Mouse (Mus musculus) forebrain, embryonic 14.5 days (tissue): ENCODE measurements around the gene Trim43c. TPM values are rescaled to one million over a fixed set of nuclear protein-coding genes. Genes with fewer than 3 reads are reported as not detected.
"Not testable (repeated sequence)": the region's sequence is repeated elsewhere in the genome, so short reads cannot be mapped to it uniquely, and the experiment has no call there.

ENCODE experiments used
- ATAC-seq: fragments of 200-750 bp; cut with Nextera tagmentation; 2 replicates; pipeline ENCODE4 v1.8.0; 2017; ENCODE audit warnings: mild to moderate bottlenecking, moderate library complexity
- DNase-seq: peaks from one replicate; pipeline ENCODE4 v3.0.0-alpha.2; 2015; ENCODE audit warnings: low spot score
- H3K27ac ChIP-seq: fragments of 300-500 bp; sonication (generic); 2 replicates; pipeline ENCODE4 v1.5.1; 2014; ENCODE audit warnings: low read depth, mild to moderate bottlenecking, control low read depth, low read length, moderate library complexity
- H3K27me3 ChIP-seq: fragments of 300-500 bp; sonication (generic); replicated peaks from 2 replicates; pipeline ENCODE4 v1.6.1; 2014; ENCODE audit warnings: low read length, control low read depth, mixed read lengths; ENCODE audit not compliant: control insufficient read depth, insufficient read depth
- H3K36me3 ChIP-seq: fragments of 300-500 bp; sonication (generic); 2 replicates; pipeline ENCODE4 v1.6.1; 2014; ENCODE audit warnings: low read length, control low read depth; ENCODE audit not compliant: control insufficient read depth, insufficient read depth
- H3K4me1 ChIP-seq: fragments of 300-500 bp; sonication (generic); 2 replicates; pipeline ENCODE4 v1.6.1; 2014; ENCODE audit warnings: antibody characterized with exemption, low read length, control low read depth; ENCODE audit not compliant: control insufficient read depth, insufficient read depth
- H3K4me2 ChIP-seq: fragments of 300-500 bp; sonication (generic); 2 replicates; pipeline ENCODE4 v1.6.1; 2014; ENCODE audit warnings: mild to moderate bottlenecking, control low read depth, low read length
- H3K4me3 ChIP-seq: fragments of 300-500 bp; sonication (generic); 2 replicates; pipeline ENCODE4 v1.5.1; 2014; ENCODE audit warnings: low read depth, low read length, control low read depth
- H3K9ac ChIP-seq: fragments of 300-500 bp; sonication (generic); 2 replicates; pipeline ENCODE4 v1.6.1; 2014; ENCODE audit warnings: mild to moderate bottlenecking, low read length, control low read depth, moderate library complexity
- H3K9me3 ChIP-seq: fragments of 300-500 bp; sonication (generic); replicated peaks from 2 replicates; pipeline ENCODE4 v1.6.1; 2016; ENCODE audit warnings: low read length, control low read depth, mixed read lengths; ENCODE audit not compliant: control insufficient read depth
- WGBS: fragments of 180-500 bp; shearing (Covaris S2); extraction: QIAGEN DNeasy Blood & Tissue Kit; methylation state at CpG from one replicate; pipeline ENCODE4 v1.1.7; 2014; 5-methylcytosine and 5-hydroxymethylcytosine counted together
- polyA plus RNA-seq: library from polyadenylated mRNA; unstranded; fragments of >200 nt; fragmentation: Nextera tagmentation; extraction: Ambion mirVana; gene quantifications from 2 replicates; pipeline ENCODE4 v1.2.1, GENCODE M21; 2014

The Trim43c gene
- not detected in 2 replicates for polyA plus RNA-seq

DNA sequence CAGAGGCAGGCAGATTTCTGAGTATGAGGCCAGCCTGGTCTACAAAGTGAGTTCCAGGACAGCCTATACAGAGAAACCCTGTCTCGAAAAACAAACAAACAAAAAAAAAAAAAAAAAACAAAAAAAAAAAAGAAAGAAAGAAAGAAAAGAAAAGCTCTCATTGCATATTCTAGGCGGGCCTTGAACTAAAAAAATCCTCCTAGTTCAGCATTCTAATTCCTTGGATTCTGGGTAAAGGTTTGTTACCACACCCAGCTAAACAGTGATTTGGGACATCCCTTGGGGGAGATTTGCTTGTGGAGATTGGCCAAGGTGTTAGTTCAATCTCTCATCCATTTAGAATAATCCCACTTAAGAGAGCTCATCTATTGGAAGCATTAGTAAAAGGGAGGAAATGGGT, at the start of gene Trim43c:
TSS of gene Trim43c (plus strand) at position 301 of the 400 bp plus-strand sequence.
- not testable (repeated sequence) for DNase-seq, H3K9ac ChIP-seq, ATAC-seq, H3K4me1 ChIP-seq, H3K27ac ChIP-seq, H3K4me3 ChIP-seq, H3K27me3 ChIP-seq, H3K9me3 ChIP-seq, H3K4me2 ChIP-seq, H3K36me3 ChIP-seq
- WGBS = 85% methylated on average over 2 of the region's 2 CpGs

DNA sequence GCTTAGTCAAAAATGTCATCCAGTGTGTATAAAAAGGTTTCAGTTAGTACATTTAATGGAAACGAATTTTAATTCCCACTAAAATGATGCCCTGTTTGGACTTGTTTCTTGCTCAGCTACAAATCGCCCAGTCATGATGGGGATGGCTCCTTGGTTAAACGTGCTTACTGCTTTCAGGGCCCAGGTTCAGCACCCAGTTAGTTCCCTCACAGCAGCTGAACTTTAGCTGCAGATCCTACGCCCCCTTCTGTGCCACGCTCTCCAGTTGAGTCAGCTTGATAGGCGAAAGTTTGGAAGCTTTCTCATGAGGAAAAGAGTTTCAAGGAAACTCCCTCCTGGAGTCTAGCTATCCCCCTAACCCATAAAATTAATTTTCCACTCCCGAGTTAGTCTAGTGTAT, 14.1 kb downstream of the Trim43c start:
- not testable (repeated sequence) for H3K27me3 ChIP-seq, H3K27ac ChIP-seq, H3K9me3 ChIP-seq, ATAC-seq, DNase-seq, H3K9ac ChIP-seq, H3K36me3 ChIP-seq, H3K4me3 ChIP-seq, H3K4me1 ChIP-seq, H3K4me2 ChIP-seq
- WGBS = 68% methylated on average over 7 of the region's 7 CpGs

DNA sequence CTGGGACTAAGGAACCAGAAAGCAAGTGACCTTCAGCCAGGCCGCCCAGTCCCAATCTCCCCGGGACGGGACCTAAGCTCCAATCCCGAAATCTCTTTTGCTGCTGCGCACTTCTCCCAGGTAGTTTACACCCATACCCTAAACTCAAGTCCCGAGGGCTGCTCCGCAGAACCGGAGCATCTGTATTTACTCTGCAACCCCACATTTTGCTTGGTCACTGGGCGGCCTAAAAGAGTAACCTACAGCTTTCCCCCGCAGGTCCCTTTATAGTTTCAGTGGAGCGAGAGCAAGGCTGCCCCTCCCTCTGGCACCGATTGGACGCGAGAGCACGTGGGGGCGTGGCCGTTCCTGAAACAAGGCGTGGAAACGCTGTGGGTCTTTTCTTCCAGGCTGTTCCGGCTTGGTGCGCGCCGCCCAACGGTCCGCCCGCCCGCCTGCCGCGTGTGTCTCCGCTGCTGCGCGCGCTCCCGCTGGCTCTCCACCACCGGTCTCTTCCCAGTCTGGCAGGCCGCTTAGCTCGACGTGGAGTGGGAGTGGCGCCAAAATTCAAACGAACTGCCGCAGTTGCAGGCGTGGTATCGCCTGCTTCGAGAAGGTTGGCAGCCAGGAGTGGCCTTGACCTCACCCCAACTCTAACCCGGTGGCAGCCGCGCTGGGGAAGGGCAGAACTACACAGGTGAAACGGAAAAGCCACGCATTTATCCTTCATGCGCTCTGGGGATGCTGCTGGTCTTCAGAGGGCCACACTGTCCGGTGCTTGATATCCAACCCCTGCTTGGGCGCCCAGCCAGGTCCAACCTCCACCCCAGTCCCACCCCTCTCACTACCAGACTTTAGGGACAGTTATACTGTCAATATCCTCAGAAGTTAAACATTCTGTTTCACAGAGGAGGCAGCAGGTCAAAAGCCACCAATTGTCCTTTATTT, 19.9 kb downstream of the Trim43c start:
- not testable (repeated sequence) for H3K36me3 ChIP-seq, H3K27me3 ChIP-seq, H3K4me1 ChIP-seq, H3K27ac ChIP-seq, H3K9me3 ChIP-seq
- DNase-seq = peak; percentile 94
- Histone ChIP-seq H3K4me3 (peak overlapping the region; percentile 29), H3K9ac (peak overlapping the region; percentile 41), H3K4me2 (peak overlapping the region; percentile 55)
- 3% methylated on average over 48 of the region's 52 CpGs for WGBS
- ATAC-seq = peak; percentile 99

Other genes with a start within 250 kb of the Trim43c start
- 32.0 and 35.2 TPM in 2 replicates for gene Mthfsl, start 118.9 kb upstream of the Trim43c start, polyA plus RNA-seq
- gene Bcl2a1d, start 107.2 kb upstream of the Trim43c start, polyA plus RNA-seq = not detected in 2 replicates
- not detected in 2 replicates for gene Bcl2a1a, start 117.7 kb downstream of the Trim43c start, polyA plus RNA-seq